Mouse (Mus musculus): ENCODE measurements at regions not wholly inside any gene's neighbourhood (a gene's known extent, or its start where the extent isn't known, plus 50 kb on each side); places are given as distances from the start of the nearest gene placed in this dataset.

- TF ChIP-seq USF1 (IDR thresholded peaks at IDR 0.05; ENCODE audit: low read depth) = no peak
- no peak for TF ChIP-seq POLR2AphosphoS2 (IDR thresholded peaks at IDR 0.05; ENCODE audit: insufficient read length, low read depth)
- TF ChIP-seq TCF12 (IDR thresholded peaks at IDR 0.05; ENCODE audit: insufficient read depth, poor library complexity, severe bottlenecking) = no peak
- no peak for TF ChIP-seq SRF (IDR thresholded peaks at IDR 0.05; ENCODE audit: control insufficient read depth, insufficient read length, low read depth)
- TF ChIP-seq POLR2A (IDR thresholded peaks at IDR 0.05; ENCODE audit: insufficient read length, low read depth) = no peak
- TF ChIP-seq MYOD1 (IDR thresholded peaks at IDR 0.05; ENCODE audit: control insufficient read depth in 1 of 3, insufficient read length in 2 of 3, low read depth in 2 of 3) = no peak
- TF ChIP-seq REST (IDR thresholded peaks at IDR 0.05; ENCODE audit: insufficient read depth, insufficient read length) = no peak
- TF ChIP-seq MAX (IDR thresholded peaks at IDR 0.05; ENCODE audit: low read depth) = no peak
- no peak for TF ChIP-seq MYOG (IDR thresholded peaks at IDR 0.05; ENCODE audit: control insufficient read depth in 1 of 3, insufficient read depth in 1 of 3, insufficient read length in 2 of 3, low read depth in 2 of 3)
Measured at GRCm38 (mm10) chr2:50880806-50881205, 268.1 kb downstream of the Rnd3 start.

Measured in myocyte (in vitro differentiated cells).